Mouse (Mus musculus) brain, embryonic 14.5 days (tissue): Measurements from ENCODE around the gene Slc2a8.

Experiments
- CTCF ChIP-seq: fragments of 200-500 bp; IDR thresholded peaks from 2 replicates; pipeline ENCODE4 v1.5.1; 2012; ENCODE audit warnings: inconsistent platforms, mild to moderate bottlenecking, moderate library complexity, borderline replicate concordance; ENCODE audit not compliant: insufficient read depth, insufficient read length; ENCODE audit errors: extremely low read depth
- POLR2A ChIP-seq: fragments of 200-500 bp; IDR thresholded peaks from 2 replicates; pipeline ENCODE4 v1.6.1; 2012; ENCODE audit warnings: mild to moderate bottlenecking, inconsistent platforms, borderline replicate concordance; ENCODE audit not compliant: poor library complexity, insufficient read depth, insufficient read length, severe bottlenecking; ENCODE audit errors: extremely low read depth

DNA sequence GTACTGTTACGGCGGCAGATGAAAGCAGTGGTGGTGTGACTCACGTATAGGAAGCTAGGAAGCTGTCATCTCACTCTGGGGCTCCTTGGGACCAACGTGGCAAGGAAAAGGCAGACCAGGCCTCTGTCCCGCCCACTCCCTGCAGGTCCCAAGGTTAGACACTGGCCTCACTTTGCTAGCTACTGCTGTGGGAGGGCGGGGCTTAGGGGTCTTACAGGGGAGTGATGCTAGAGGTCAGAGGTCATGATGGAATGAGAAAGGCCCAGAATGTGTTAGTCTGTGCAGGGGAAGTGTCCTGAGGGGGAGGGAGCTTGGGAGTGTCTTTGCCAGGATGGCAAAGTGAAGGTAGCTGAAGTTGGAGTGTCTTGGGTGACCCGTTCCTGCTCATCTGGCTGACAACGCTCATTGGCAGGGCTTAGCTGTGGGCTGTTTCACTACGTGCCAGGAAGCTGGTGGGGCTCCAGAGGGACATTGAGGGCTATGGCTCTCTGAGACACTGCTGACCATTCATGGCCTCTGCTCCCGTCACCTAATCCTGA lies 57.5 kb downstream of the Slc2a8 start:
- TF ChIP-seq CTCF: no peak
- TF ChIP-seq POLR2A: no peak
